Mouse (Mus musculus): ENCODE measurements around the gene Ppef1. TPM values are rescaled to one million over a fixed set of nuclear protein-coding genes. Genes with fewer than 3 reads are reported as not detected.

Gene Ppef1
- polyA plus RNA-seq, 1 experiment from 2014 or later = 4.1 TPM

DNA sequence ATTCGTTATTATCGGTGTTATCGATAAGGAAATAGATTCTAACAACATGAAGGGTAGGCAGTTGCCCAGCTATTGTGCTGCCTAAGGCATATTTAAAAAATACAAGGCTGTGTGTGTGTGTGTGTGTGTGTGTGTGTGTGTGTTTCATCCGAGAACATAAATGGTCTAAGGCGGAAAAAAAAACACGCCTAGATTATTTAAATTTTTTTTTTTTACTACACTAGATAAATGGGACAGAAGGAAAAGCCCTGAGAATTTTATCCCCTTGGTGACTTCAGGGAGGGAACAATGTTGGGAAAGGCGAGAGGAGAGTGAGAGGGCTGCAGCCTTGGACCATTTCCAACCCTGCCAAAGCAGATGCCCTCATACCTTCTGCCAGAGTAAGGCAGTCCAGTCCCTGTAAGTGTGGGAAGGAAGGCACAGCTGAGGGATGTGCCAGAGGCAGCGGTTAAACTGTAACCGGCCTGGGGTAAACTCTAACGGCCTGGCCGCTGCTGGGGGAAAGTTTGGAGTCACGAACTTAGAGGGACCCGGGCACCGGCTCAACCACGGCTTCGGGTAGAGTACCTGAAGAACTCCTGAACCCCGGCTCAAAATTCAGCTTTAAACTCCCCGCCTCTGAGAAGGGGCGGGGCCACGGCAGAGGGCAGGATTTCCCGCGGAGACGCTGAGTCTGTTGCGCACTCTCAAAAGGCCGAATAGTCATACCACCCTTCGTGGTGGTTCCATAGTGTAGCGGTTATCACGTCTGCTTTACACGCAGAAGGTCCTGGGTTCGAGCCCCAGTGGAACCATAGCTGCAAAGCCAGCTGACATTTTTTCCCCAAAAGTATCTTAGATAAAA lies 30.0 kb upstream of the Ppef1 start:
- Histone ChIP-seq H3K27me3 (replicated peaks; ENCODE audit: control insufficient read depth, insufficient read depth, low read length) (no peaks in the 10 kb centered on the region), H3K36me3 (ENCODE audit: control insufficient read depth, insufficient read depth) (no peaks in the 10 kb centered on the region), H3K4me1 (replicated peaks; ENCODE audit: control insufficient read depth, insufficient read depth, low read length) (no peaks in the 10 kb centered on the region), H3K4me3 (ENCODE audit: low read depth, low read length) (peak overlapping the region; percentile 55), H3K27ac (ENCODE audit: low read depth, low read length) (no peak overlapping the region), H3K9ac (ENCODE audit: low read depth, low read length) (0 out of 2 replicates have a peak overlapping the region, but pooled peaks have one; percentile 31), H3K4me2 (replicated peaks; ENCODE audit: low read depth) (peak overlapping the region; percentile 57), H3K9me3 (ENCODE audit: control insufficient read depth) (no peaks in the 10 kb centered on the region)
- peak; percentile 95 for ATAC-seq
- WGBS = 32% methylated on average over 30 of the region's 30 CpGs
- TF ChIP-seq CTCF (IDR thresholded peaks at IDR 0.05; ENCODE audit: low read depth) = no peak

DNA sequence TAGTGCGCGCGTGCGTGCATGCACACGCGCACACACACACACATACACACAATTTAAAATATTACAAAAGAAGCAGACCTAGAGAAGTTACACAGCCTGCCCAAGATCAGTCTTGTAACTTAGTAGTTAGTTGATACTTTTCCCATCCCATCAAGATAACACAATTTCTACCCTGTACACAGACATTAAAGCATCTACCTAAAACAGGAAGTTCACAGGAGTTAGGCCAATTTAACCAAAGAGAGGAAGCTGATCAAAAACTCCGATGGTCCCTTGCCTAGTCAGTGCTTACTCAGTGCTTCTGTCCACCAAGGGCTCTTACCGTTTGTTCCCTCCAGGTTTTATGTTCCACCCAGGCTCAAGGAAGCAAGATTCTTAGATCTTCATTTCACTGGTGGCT lies 15.2 kb upstream of the Ppef1 start:
- ATAC-seq = no peak
- no peak overlapping the region for H3K27ac ChIP-seq (ENCODE audit: low read depth, low read length)
- no peak overlapping the region for H3K4me2 ChIP-seq (replicated peaks; ENCODE audit: low read depth)
- H3K4me1 ChIP-seq (replicated peaks; ENCODE audit: control insufficient read depth, insufficient read depth, low read length) = no peaks in the 10 kb centered on the region
- no peaks in the 10 kb centered on the region for H3K36me3 ChIP-seq (ENCODE audit: control insufficient read depth, insufficient read depth)
- no peaks in the 10 kb centered on the region for H3K27me3 ChIP-seq (replicated peaks; ENCODE audit: control insufficient read depth, insufficient read depth, low read length)
- WGBS = 90% methylated on average over 8 of the region's 8 CpGs
- no peak for TF ChIP-seq CTCF (IDR thresholded peaks at IDR 0.05; ENCODE audit: low read depth)
- H3K9me3 ChIP-seq (ENCODE audit: control insufficient read depth) = no peaks in the 10 kb centered on the region
- no peak overlapping the region for H3K9ac ChIP-seq (ENCODE audit: low read depth, low read length)
- H3K4me3 ChIP-seq (ENCODE audit: low read depth, low read length) = no peak overlapping the region

DNA sequence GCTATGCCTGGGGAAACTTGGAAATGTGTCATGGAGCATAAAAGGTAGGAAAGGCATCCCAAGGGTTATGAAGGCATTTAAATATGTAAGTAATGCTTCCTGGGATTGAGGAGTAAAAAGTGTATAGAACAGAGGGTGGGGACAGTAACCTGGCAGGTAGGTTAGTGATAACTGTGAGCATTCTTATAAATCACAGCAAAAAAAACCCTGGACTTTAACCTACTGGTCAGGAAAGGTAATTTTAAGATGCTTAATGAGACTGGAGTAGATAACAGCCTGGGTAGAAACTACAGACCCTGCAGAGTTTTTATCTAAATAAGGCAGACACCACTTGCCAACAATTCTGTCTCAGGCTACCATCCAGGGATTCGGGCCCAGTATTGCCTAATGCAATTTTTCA lies 13.1 kb upstream of the Ppef1 start:
- TF ChIP-seq CTCF (IDR thresholded peaks at IDR 0.05; ENCODE audit: low read depth) = no peak
- Histone ChIP-seq H3K27ac (ENCODE audit: low read depth, low read length) (no peak overlapping the region), H3K9ac (ENCODE audit: low read depth, low read length) (no peak overlapping the region), H3K27me3 (replicated peaks; ENCODE audit: control insufficient read depth, insufficient read depth, low read length) (no peaks in the 10 kb centered on the region), H3K4me2 (replicated peaks; ENCODE audit: low read depth) (no peak overlapping the region), H3K4me1 (replicated peaks; ENCODE audit: control insufficient read depth, insufficient read depth, low read length) (no peaks in the 10 kb centered on the region), H3K36me3 (ENCODE audit: control insufficient read depth, insufficient read depth) (no peaks in the 10 kb centered on the region), H3K4me3 (ENCODE audit: low read depth, low read length) (no peak overlapping the region), H3K9me3 (ENCODE audit: control insufficient read depth) (no peaks in the 10 kb centered on the region)
- peak; percentile 53; the same call in 1 of the 2 replicates for ATAC-seq
- 48% methylated on average over 1 of the region's 1 CpGs for WGBS

DNA sequence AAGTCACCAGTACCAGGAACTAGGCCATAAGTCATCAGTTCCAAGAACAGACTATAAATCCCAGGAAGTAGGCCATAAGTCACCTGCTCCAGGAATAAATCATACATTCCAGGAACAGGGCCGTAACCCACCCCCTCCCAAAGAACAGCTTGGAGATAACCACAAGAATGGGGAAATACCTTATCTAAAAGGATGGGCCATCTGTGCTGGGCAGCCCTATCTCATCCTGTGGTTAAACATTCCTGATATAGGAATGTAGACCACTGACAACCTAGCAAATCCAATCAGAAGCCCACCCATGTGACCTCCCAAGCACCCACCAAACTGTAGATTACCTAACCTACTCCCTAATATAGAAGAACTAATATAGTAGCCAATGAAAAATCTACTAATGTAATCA lies 9.8 kb upstream of the Ppef1 start:
- Histone ChIP-seq H3K4me1 (replicated peaks; ENCODE audit: control insufficient read depth, insufficient read depth, low read length) (no peaks in the 10 kb centered on the region), H3K4me3 (ENCODE audit: low read depth, low read length) (no peak overlapping the region), H3K27ac (ENCODE audit: low read depth, low read length) (no peak overlapping the region), H3K9ac (ENCODE audit: low read depth, low read length) (no peak overlapping the region), H3K9me3 (ENCODE audit: control insufficient read depth) (no peaks in the 10 kb centered on the region), H3K36me3 (ENCODE audit: control insufficient read depth, insufficient read depth) (no peaks in the 10 kb centered on the region), H3K4me2 (replicated peaks; ENCODE audit: low read depth) (no peak overlapping the region), H3K27me3 (replicated peaks; ENCODE audit: control insufficient read depth, insufficient read depth, low read length) (no peaks in the 10 kb centered on the region)
- ATAC-seq = peak; percentile 82
- TF ChIP-seq CTCF (IDR thresholded peaks at IDR 0.05; ENCODE audit: low read depth) = no peak
- WGBS = 65% methylated on average over 1 of the region's 1 CpGs

DNA sequence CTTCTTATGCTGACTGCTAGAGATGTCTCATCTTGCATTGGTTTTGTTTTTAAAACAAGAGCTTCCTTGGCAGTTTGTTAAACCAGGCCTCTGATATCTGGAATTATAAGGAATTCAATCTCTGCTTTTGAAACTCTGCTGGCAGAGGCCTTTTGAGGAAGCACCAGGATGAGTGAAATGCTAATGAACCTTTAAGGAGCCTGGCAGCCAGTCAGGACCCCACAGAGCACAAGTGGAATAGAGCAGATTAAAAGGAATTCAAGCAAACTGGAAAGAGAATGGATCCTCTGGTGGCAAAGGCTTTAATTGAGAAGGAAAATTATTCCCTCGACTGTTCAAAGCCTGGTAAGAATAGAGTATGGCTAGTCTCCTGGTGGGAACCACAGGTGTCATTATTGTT lies 36.4 kb downstream of the Ppef1 start:
- ATAC-seq = no peak
- Histone ChIP-seq H3K9ac (ENCODE audit: low read depth, low read length) (no peak overlapping the region), H3K27ac (ENCODE audit: low read depth, low read length) (no peak overlapping the region), H3K9me3 (ENCODE audit: control insufficient read depth) (no peaks in the 10 kb centered on the region), H3K27me3 (replicated peaks; ENCODE audit: control insufficient read depth, insufficient read depth, low read length) (no peaks in the 10 kb centered on the region), H3K36me3 (ENCODE audit: control insufficient read depth, insufficient read depth) (no peaks in the 10 kb centered on the region), H3K4me2 (replicated peaks; ENCODE audit: low read depth) (no peak overlapping the region), H3K4me3 (ENCODE audit: low read depth, low read length) (no peak overlapping the region), H3K4me1 (replicated peaks; ENCODE audit: control insufficient read depth, insufficient read depth, low read length) (no peaks in the 10 kb centered on the region)
- TF ChIP-seq CTCF (IDR thresholded peaks at IDR 0.05; ENCODE audit: low read depth) = no peak
- 23% methylated on average over 1 of the region's 1 CpGs for WGBS

DNA sequence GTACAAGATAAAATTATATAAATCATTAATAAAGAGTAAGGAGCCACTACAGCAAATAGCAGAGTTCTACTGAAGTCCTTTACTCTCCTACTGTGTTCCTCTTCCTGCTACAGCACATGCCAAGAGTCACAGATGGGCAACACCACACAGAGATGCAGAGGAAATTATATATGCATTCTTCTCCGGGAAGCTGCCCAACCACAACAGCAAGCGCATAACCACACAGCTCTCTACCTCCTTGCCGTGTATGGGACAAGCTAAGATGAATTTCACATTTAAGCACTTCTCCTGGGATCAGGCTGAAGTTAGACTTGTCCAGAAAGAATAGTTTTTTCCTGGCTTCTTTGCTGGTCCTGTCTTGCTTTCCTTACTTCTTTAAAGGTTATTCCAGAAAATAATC lies 44.0 kb downstream of the Ppef1 start:
- Histone ChIP-seq H3K4me1 (replicated peaks; ENCODE audit: control insufficient read depth, insufficient read depth, low read length) (no peaks in the 10 kb centered on the region), H3K4me3 (ENCODE audit: low read depth, low read length) (no peak overlapping the region), H3K27me3 (replicated peaks; ENCODE audit: control insufficient read depth, insufficient read depth, low read length) (no peaks in the 10 kb centered on the region), H3K9ac (ENCODE audit: low read depth, low read length) (no peak overlapping the region), H3K36me3 (ENCODE audit: control insufficient read depth, insufficient read depth) (no peaks in the 10 kb centered on the region), H3K9me3 (ENCODE audit: control insufficient read depth) (no peaks in the 10 kb centered on the region), H3K27ac (ENCODE audit: low read depth, low read length) (no peak overlapping the region), H3K4me2 (replicated peaks; ENCODE audit: low read depth) (no peak overlapping the region)
- ATAC-seq = no peak
- no peak for TF ChIP-seq CTCF (IDR thresholded peaks at IDR 0.05; ENCODE audit: low read depth)
- WGBS = 85% methylated on average over 3 of the region's 3 CpGs
